Mouse (Mus musculus): ENCODE measurements around the gene Rhox11.

DNA sequence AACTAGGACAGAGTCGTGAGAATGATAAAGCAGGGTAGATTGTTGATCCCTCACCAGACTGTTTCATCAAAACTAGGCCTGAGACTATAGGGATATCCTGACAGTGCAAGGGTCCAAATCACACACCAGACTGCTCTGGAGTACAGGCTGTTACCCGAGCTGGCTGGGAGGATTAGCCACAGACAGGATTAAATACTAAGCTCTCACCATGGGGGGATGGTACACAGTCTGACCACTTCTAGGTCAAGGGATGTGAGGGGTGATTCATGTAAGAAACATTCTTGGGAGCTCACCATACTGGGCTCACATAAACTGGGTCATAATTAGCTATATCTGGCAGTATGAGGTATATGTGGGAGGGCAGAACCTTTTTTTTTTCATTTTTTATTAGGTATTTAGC, 51.1 kb downstream of the Rhox11 start:
- TF ChIP-seq GATA1 (IDR thresholded peaks at IDR 0.05; ENCODE audit: borderline replicate concordance, low read length) (no peak), FLI1 (IDR thresholded peaks at IDR 0.05; ENCODE audit: low read length) (no peak)

Measured in megakaryocyte, embryonic 14.5 days (primary cell).